Comparison of ENCODE assay signal across 8 mouse cellular contexts in genomic region chr10:127188079-127188453, GRCm38 (mm10). TPM values are rescaled to one million over a fixed set of nuclear protein-coding genes. Genes with fewer than 3 reads are reported as not detected.
A peak's percentile ranks its signal among the peaks of the same experiment; 100 is the strongest.
DNase-seq lines count a peak whose midpoint lies in the region; ATAC-seq and TF ChIP-seq lines count a peak whose summit lies in the region.

No protein-coding gene starts in this region.

- peak; percentile 65 for DNase-seq in cerebellum, adult 9-11 months
- DNase-seq in cerebellum, adult 18-20 months, result no peak
- DNase-seq in spleen, adult 2 months (ENCODE audit: low read depth in 1 of 2, low spot score in 2 of 2), result no peak
- DNase-seq in spleen, adult 18-20 months, result no peak
- no peak for DNase-seq in frontal cortex, postnatal 25 days (ENCODE audit: low spot score in 2 of 2)
- DNase-seq in left cerebral cortex, adult 11 months (ENCODE audit: low spot score), result no peak

- H3K36me3 ChIP-seq in spleen, adult 2 months (ENCODE audit: control insufficient read depth, insufficient read depth, low read length), result no peaks in the 10 kb centered on the region
- H3K36me3 ChIP-seq in liver, embryonic 15.5 days (replicated peaks), result peaks cover 4% of the 10 kb centered on the region; the same call in 1 of the 2 replicates

- no peaks in the 10 kb centered on the region for H3K9me3 ChIP-seq in liver, embryonic 15.5 days (replicated peaks)

- H3K4me2 ChIP-seq in liver, embryonic 15.5 days, result peak overlapping the region; percentile 99

- H3K27me3 ChIP-seq in spleen, adult 2 months (ENCODE audit: control insufficient read depth, insufficient read depth, low read length), result peaks cover 26% of the 10 kb centered on the region
- peaks cover 52% of the 10 kb centered on the region for H3K27me3 ChIP-seq in liver, embryonic 15.5 days

- peaks cover 14% of the 10 kb centered on the region for H3K4me1 ChIP-seq in spleen, adult 2 months (ENCODE audit: control insufficient read depth, insufficient read depth, insufficient read length)
- H3K4me1 ChIP-seq in liver, embryonic 15.5 days (replicated peaks), result peaks cover 81% of the 10 kb centered on the region

- WGBS in spleen, adult 2 months, result 6% methylated on average over 21 of the region's 21 CpGs
- 2% methylated on average over 20 of the region's 21 CpGs for WGBS in liver, embryonic 15.5 days (ENCODE audit: insufficient replicate concordance)

- no peak for ATAC-seq in liver, embryonic 15.5 days (ENCODE audit: insufficient read depth)
- no peak for ATAC-seq in inflammation-experienced regulatory T-cells, adult 6 months

- peak overlapping the region; percentile 71 for H3K9ac ChIP-seq in liver, embryonic 15.5 days

- H3K27ac ChIP-seq in spleen, adult 2 months (ENCODE audit: insufficient read depth, low read length), result no peak overlapping the region
- peak overlapping the region; percentile 84 for H3K27ac ChIP-seq in liver, embryonic 15.5 days (replicated peaks)

- H3K4me3 ChIP-seq in spleen, adult 2 months (ENCODE audit: extremely low read depth, insufficient read depth, insufficient read length), result peak overlapping the region; percentile 51; the same call in 1 of the 2 replicates
- H3K4me3 ChIP-seq in liver, embryonic 15.5 days (replicated peaks), result peak overlapping the region; percentile 68

- TF ChIP-seq CTCF in spleen, adult 2 months (IDR thresholded peaks at IDR 0.05; ENCODE audit: extremely low read depth, insufficient read depth, insufficient read length, insufficient replicate concordance), result no peak

- TF ChIP-seq POLR2A in spleen, adult 2 months (IDR thresholded peaks at IDR 0.05; ENCODE audit: low read depth, low read length), result no peak

RNA-seq across cellular contexts. Expression of gene Arhgef25, which starts 1.8 kb away (rescaled TPM):
- polyA plus RNA-seq in spleen, adult 2 months (2012; rRNA removed), result 8.5 and 9.2 TPM in 2 replicates
- polyA plus RNA-seq in liver, embryonic 15.5 days (2015; fragmentation: Nextera tagmentation; extraction: Ambion mirVana), result 5.4 and 5.8 TPM in 2 replicates
- polyA plus RNA-seq in inflammation-experienced regulatory T-cells, adult 6 months (2017; shearing (Covaris generic)), result under 1 TPM in 1 of 3 experiments, not detected in 2; 0.20 TPM

RNA-seq across cellular contexts. Expression of gene Dtx3, which starts 7.5 kb away (rescaled TPM):
- 67.9 and 83.7 TPM in 2 replicates for polyA plus RNA-seq in spleen, adult 2 months (2012; rRNA removed)
- 16.7 and 16.9 TPM in 2 replicates for polyA plus RNA-seq in liver, embryonic 15.5 days (2015; fragmentation: Nextera tagmentation; extraction: Ambion mirVana)
- polyA plus RNA-seq in inflammation-experienced regulatory T-cells, adult 6 months (2017; shearing (Covaris generic)), result 10 to 100 TPM; 35.2 to 56.0 (median 47.0) TPM

RNA-seq across cellular contexts. Expression of gene Slc26a10, which starts 7.6 kb away (rescaled TPM):
- 0.94 and 1.1 TPM in 2 replicates for polyA plus RNA-seq in spleen, adult 2 months (2012; rRNA removed)
- 2.1 and 3.2 TPM in 2 replicates for polyA plus RNA-seq in liver, embryonic 15.5 days (2015; fragmentation: Nextera tagmentation; extraction: Ambion mirVana)
- 1 to 10 TPM; 3.2 to 4.3 (median 3.2) TPM for polyA plus RNA-seq in inflammation-experienced regulatory T-cells, adult 6 months (2017; shearing (Covaris generic))

RNA-seq across cellular contexts. Expression of gene B4galnt1, which starts 23.0 kb away (rescaled TPM):
- 284 and 346 TPM in 2 replicates for polyA plus RNA-seq in spleen, adult 2 months (2012; rRNA removed)
- 19.3 and 21.0 TPM in 2 replicates for polyA plus RNA-seq in liver, embryonic 15.5 days (2015; fragmentation: Nextera tagmentation; extraction: Ambion mirVana)
- polyA plus RNA-seq in inflammation-experienced regulatory T-cells, adult 6 months (2017; shearing (Covaris generic)), result 100 to 1,000 TPM; 181 to 204 (median 188) TPM

RNA-seq across cellular contexts. Expression of gene Pip4k2c, which starts 23.3 kb away (rescaled TPM):
- 22.2 and 24.3 TPM in 2 replicates for polyA plus RNA-seq in spleen, adult 2 months (2012; rRNA removed)
- polyA plus RNA-seq in liver, embryonic 15.5 days (2015; fragmentation: Nextera tagmentation; extraction: Ambion mirVana), result 41.9 and 45.1 TPM in 2 replicates
- 10 to 100 TPM; 25.7 to 32.1 (median 26.0) TPM for polyA plus RNA-seq in inflammation-experienced regulatory T-cells, adult 6 months (2017; shearing (Covaris generic))
